Mouse (Mus musculus) heart, adult 2 months (tissue): Measurements from ENCODE around the gene Kifc3. TPM values are rescaled to one million over a fixed set of nuclear protein-coding genes. Genes with fewer than 3 reads are reported as not detected.

Experiments used
- DNase-seq, 2 experiments: peaks; one replicate each; pipeline ENCODE4 v3.0.0; 2021
- H3K27ac ChIP-seq: fragments of 200-600 bp; 2 replicates; pipeline ENCODE4 v1.8.1; 2022
- H3K27me3 ChIP-seq: fragments of 200-500 bp; 2 replicates; pipeline ENCODE4 v1.6.1; 2012; ENCODE audit warnings: mild to moderate bottlenecking, low read length, inconsistent platforms, mixed read lengths; ENCODE audit not compliant: control insufficient read depth, insufficient read depth
- H3K36me3 ChIP-seq: fragments of 200-500 bp; 2 replicates; pipeline ENCODE4 v1.6.1; 2012; ENCODE audit warnings: low read length, inconsistent platforms; ENCODE audit not compliant: control insufficient read depth, insufficient read depth
- H3K4me1 ChIP-seq: fragments of 200-500 bp; 2 replicates; pipeline ENCODE4 v1.6.1; 2011; ENCODE audit warnings: low read length; ENCODE audit not compliant: control insufficient read depth, insufficient read depth
- H3K4me3 ChIP-seq: fragments of 200-600 bp; 2 replicates; pipeline ENCODE4 v1.8.1; 2022
- H3K79me2 ChIP-seq: fragments of 200-500 bp; replicated peaks from 2 replicates; pipeline ENCODE4 v1.6.1; 2012; ENCODE audit warnings: mild to moderate bottlenecking, inconsistent platforms, low read length, moderate library complexity, mixed read lengths; ENCODE audit not compliant: control insufficient read depth, insufficient read depth
- H3K9ac ChIP-seq: fragments of 200-500 bp; 2 replicates; pipeline ENCODE4 v1.6.1; 2012; ENCODE audit warnings: low read depth, mild to moderate bottlenecking, control low read depth, inconsistent platforms, low read length, mixed read lengths
- CTCF ChIP-seq: fragments of 200-600 bp; IDR thresholded peaks from 2 replicates; pipeline ENCODE4 v1.8.1; 2022; ENCODE audit warnings: antibody characterized with exemption, mild to moderate bottlenecking, moderate library complexity
- EP300 ChIP-seq: fragments of 200-500 bp; IDR thresholded peaks from 2 replicates; pipeline ENCODE4 v1.6.1; 2011; ENCODE audit warnings: low read depth, low read length, control low read depth; ENCODE audit not compliant: insufficient read depth
- POLR2A ChIP-seq: fragments of 200-500 bp; IDR thresholded peaks from 2 replicates; pipeline ENCODE4 v1.6.1; 2011; ENCODE audit warnings: mild to moderate bottlenecking, low read depth, low read length, control low read depth; ENCODE audit not compliant: insufficient read depth
- WGBS: fragments of 180-500 bp; shearing (Covaris S2); methylation state at CpG from one replicate; pipeline ENCODE4 v1.1.7; 2018; 5-methylcytosine and 5-hydroxymethylcytosine counted together
- intact Hi-C: fragments of 180-260 bp; cut with DNase I; formaldehyde crosslinking; loops from one replicate; pipeline ENCODE4 v1.15.1; 2025
- polyA plus RNA-seq: library from polyadenylated mRNA; depleted of rRNA; stranded (reverse); fragments of >200 nt; gene quantifications from 2 replicates; pipeline ENCODE4 v1.2.3, GENCODE M21; 2012
- total RNA-seq, 2 experiments: library from RNA; stranded (reverse); gene quantifications; 2 replicates each; pipeline ENCODE4 v1.2.3; 2021

The Kifc3 gene
- total and polyA plus RNA-seq, 3 experiments = 58.7 to 93.4 (median 76.2) TPM

DNA sequence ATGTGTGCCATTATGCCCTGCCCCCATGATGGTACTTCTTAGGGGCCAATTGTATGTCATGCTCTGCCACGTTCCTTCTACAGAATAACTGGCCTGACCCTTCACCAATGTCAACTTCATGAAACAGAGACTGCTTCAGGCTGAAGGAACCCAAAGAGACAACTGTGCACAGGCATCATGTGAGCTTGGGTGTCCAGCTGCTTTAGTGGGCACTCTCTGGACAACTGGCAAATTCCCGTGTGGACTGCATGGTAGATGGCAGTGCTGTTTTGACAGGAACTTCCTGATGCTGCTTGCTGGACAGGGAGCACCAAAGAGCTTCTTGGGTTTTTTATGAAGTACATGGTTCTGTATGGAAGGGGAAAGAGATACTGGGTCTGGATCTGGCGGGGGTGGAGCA, 43.3 kb downstream of the Kifc3 start:
- Histone ChIP-seq H3K27ac (no peak overlapping the region), H3K9ac (no peak overlapping the region), H3K79me2 (no peaks in the 10 kb centered on the region), H3K4me1 (no peaks in the 10 kb centered on the region), H3K27me3 (no peaks in the 10 kb centered on the region), H3K4me3 (no peak overlapping the region), H3K36me3 (no peaks in the 10 kb centered on the region)
- 77% methylated on average over 3 of the region's 3 CpGs for WGBS
- TF ChIP-seq POLR2A (no peak), EP300 (no peak), CTCF (no peak)
- intact Hi-C loops = no loop called here
- DNase-seq = no peak

DNA sequence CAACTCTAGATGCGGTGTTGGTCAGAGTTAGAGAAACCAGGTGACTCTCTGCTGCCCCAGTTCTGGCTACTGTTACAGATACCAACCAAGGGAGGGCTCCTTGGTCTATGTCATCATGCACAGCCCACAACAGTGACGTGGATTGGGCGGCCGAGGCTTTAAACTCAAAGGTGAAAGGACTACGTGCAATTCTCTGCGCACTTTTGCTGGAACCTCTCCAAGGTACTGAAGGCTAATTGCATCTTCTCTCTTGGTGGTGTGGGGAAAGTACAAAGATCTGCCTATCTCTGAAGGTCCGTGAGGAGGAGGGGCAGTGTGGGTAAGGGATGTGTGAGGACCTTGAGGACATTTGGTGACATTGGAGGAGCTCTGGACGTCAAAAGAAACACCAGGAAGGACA, 44.0 kb downstream of the Kifc3 start:
- no peak overlapping the region for H3K27ac ChIP-seq
- TF ChIP-seq CTCF = no peak
- TF ChIP-seq POLR2A = no peak
- no peak for TF ChIP-seq EP300

DNA sequence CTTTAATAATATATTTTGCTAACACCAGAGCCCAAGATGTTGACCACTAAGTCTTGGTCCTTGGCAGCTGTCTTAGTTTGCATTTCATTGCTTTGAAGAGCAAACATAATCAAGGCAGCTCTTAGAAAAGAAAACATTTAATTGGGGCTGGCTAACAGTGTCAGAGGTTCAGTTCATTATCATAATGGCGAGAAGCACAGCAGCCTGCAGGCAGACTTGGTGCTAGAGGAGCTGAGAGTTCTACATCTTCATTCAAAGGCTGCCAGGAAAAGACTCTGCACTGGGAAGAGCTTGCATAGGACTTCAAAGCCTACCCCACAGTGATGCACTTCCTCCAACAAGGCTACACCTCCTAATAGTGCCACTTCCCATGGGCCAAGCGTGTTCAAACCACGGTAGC, 45.5 kb downstream of the Kifc3 start:
- intact Hi-C loops = no loop called here
- no peaks in the 10 kb centered on the region for H3K36me3 ChIP-seq
- DNase-seq = no peak
- H3K27ac ChIP-seq = no peak overlapping the region
- TF ChIP-seq POLR2A (no peak), CTCF (no peak), EP300 (no peak)
- WGBS = 65% methylated on average over 3 of the region's 3 CpGs
- no peaks in the 10 kb centered on the region for H3K79me2 ChIP-seq
- no peaks in the 10 kb centered on the region for H3K4me1 ChIP-seq
- no peaks in the 10 kb centered on the region for H3K27me3 ChIP-seq
- H3K4me3 ChIP-seq = no peak overlapping the region
- H3K9ac ChIP-seq = no peak overlapping the region

More for the DNA sequence above, 44.0 kb downstream of the Kifc3 start:
- Histone ChIP-seq H3K36me3 (no peaks in the 10 kb centered on the region), H3K79me2 (no peaks in the 10 kb centered on the region), H3K4me1 (no peaks in the 10 kb centered on the region), H3K4me3 (no peak overlapping the region), H3K9ac (no peak overlapping the region), H3K27me3 (no peaks in the 10 kb centered on the region)
- DNase-seq = no peak
- 78% methylated on average over 8 of the region's 8 CpGs for WGBS
- intact Hi-C loops = no loop called here

DNA sequence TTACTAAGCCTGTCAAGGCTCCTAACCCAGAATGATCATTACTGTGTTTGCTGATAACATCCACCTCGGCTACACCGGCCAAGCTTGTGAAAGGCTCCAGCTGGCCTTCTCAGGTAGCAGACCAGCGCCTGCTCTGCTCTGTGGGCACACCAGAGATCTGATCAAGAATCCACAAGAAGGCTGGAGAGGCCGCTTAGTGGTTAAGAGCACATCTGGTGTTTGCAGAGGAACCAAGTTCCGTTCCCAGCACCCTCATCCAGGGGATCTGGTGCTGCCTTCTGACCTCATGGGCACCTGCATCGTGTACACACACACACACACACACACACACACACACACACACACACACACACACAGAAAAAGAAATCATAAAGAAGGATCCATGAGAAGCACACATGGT, 46.5 kb downstream of the Kifc3 start:
- Histone ChIP-seq H3K27ac (no peak overlapping the region), H3K9ac (no peak overlapping the region), H3K27me3 (no peaks in the 10 kb centered on the region), H3K36me3 (no peaks in the 10 kb centered on the region), H3K79me2 (no peaks in the 10 kb centered on the region), H3K4me1 (no peaks in the 10 kb centered on the region), H3K4me3 (no peak overlapping the region)
- TF ChIP-seq CTCF (no peak), EP300 (no peak), POLR2A (no peak)
- intact Hi-C loops = no loop called here
- 84% methylated on average over 6 of the region's 6 CpGs for WGBS
- no peak for DNase-seq

DNA sequence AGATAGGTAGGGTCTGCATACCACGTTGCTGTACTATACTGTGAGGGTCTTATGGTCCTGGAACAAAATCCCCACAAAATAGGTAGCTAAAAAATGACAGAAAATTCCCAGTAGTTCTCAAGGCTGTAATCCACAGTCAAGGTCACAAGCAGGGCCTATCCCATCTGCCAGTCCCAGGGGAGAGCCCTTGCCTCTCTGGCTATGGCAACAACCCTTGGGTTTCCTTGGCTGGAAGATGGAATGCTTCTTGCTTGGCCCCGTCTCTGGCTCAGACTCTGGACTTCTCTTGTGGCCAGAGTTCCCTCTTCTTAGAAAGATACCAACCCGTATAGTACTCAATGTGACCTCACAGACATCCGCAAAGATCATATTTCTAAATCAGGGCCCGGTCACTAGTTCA, 47.3 kb downstream of the Kifc3 start:
- intact Hi-C loops = no loop called here
- no peaks in the 10 kb centered on the region for H3K79me2 ChIP-seq
- H3K4me3 ChIP-seq = no peak overlapping the region
- no peak for DNase-seq
- H3K4me1 ChIP-seq = no peaks in the 10 kb centered on the region
- no peaks in the 10 kb centered on the region for H3K27me3 ChIP-seq
- H3K9ac ChIP-seq = no peak overlapping the region
- no peak for TF ChIP-seq EP300
- no peak for TF ChIP-seq POLR2A
- no peak for TF ChIP-seq CTCF
- no peaks in the 10 kb centered on the region for H3K36me3 ChIP-seq
- 88% methylated on average over 5 of the region's 5 CpGs for WGBS
- no peak overlapping the region for H3K27ac ChIP-seq

DNA sequence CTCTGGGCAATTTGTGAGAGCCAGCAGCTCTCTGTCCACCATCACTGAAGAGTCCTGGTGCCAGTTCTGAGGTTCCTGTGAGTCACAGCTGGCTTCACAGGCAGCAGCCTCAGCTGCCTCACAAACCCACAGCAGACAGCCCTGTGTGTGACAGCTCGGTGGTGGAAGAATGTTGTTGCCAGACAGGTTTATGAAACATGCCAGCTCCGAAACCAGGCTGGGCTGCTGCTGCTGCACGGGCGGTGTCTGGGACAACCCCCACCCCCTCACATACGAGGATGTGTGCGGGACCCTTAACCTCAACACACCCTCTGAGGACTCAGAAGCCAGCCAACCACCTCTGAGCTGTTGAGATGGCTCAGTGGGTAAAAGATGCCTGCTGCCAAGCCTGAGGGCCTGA, 48.0 kb downstream of the Kifc3 start:
- Histone ChIP-seq H3K9ac (no peak overlapping the region), H3K36me3 (no peaks in the 10 kb centered on the region), H3K27me3 (no peaks in the 10 kb centered on the region), H3K4me1 (no peaks in the 10 kb centered on the region), H3K4me3 (no peak overlapping the region), H3K27ac (no peak overlapping the region), H3K79me2 (no peaks in the 10 kb centered on the region)
- DNase-seq = no peak
- TF ChIP-seq CTCF (no peak), POLR2A (no peak), EP300 (no peak)
- intact Hi-C loops = no loop called here
- WGBS = 50% methylated on average over 6 of the region's 6 CpGs

DNA sequence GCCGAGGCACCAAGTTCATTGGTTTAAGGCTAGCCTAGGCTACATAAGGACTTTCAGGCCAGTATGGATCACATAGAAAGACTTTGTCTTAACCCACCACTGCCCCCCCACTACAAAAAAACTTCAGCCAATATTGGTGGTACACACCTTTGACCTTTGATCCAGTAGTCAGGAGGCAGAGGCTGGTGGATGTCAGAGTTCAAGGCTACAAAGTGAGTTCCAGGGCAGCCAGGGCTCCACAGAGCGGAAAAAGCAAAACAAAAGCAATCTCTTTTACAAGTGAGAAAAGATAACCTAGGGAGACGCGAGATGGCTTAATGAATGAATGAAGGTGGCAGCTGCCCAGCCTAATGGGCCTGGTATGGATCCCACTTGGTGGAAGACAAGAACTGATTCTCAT, 48.6 kb downstream of the Kifc3 start:
- Histone ChIP-seq H3K27ac (no peak overlapping the region), H3K27me3 (no peaks in the 10 kb centered on the region), H3K9ac (no peak overlapping the region), H3K4me3 (no peak overlapping the region), H3K36me3 (no peaks in the 10 kb centered on the region), H3K4me1 (no peaks in the 10 kb centered on the region), H3K79me2 (no peaks in the 10 kb centered on the region)
- TF ChIP-seq EP300 = no peak
- no peak for TF ChIP-seq POLR2A
- TF ChIP-seq CTCF = no peak
- DNase-seq = no peak
- WGBS = 87% methylated on average over 4 of the region's 4 CpGs
- intact Hi-C loops = no loop called here
